Mouse (Mus musculus) heart, embryonic 14.5 days (tissue): Measurements from ENCODE around the gene Gm28048. TPM values are rescaled to one million over a fixed set of nuclear protein-coding genes. Genes with fewer than 3 reads are reported as not detected.

Experiments used
- ATAC-seq: fragments of 200-750 bp; cut with Nextera tagmentation; 2 replicates; pipeline ENCODE4 v1.8.0; 2017; ENCODE audit warnings: low read depth, moderate TSS enrichment; ENCODE audit not compliant: insufficient number of reproducible peaks, insufficient read depth, low FRiP score
- H3K27ac ChIP-seq, 2 experiments: fragments of 200-500 bp in 1 of 2; fragments of 300-500 bp in 1 of 2; sonication (generic) in 1 of 2; replicated peaks in 1 of 2; 2 replicates each; pipeline ENCODE4 v1.5.1; 2012 to 2014; ENCODE audit warnings: low read depth in 2 of 2, low read length in 2 of 2, control low read depth in 1 of 2, mild to moderate bottlenecking in 1 of 2, mixed read lengths in 1 of 2; ENCODE audit not compliant: control insufficient read depth in 1 of 2, insufficient read depth in 1 of 2
- H3K27me3 ChIP-seq: fragments of 300-500 bp; sonication (generic); 2 replicates; pipeline ENCODE4 v1.6.1; 2014; ENCODE audit warnings: mild to moderate bottlenecking, low read length, control low read depth; ENCODE audit not compliant: control insufficient read depth, insufficient read depth
- H3K36me3 ChIP-seq: fragments of 300-500 bp; sonication (generic); 2 replicates; pipeline ENCODE4 v1.6.1; 2014; ENCODE audit warnings: mild to moderate bottlenecking, control low read depth, low read length, mixed read lengths; ENCODE audit not compliant: control insufficient read depth, insufficient read depth
- H3K4me1 ChIP-seq, 2 experiments: fragments of 200-500 bp in 1 of 2; fragments of 300-500 bp in 1 of 2; sonication (generic) in 1 of 2; 2 replicates each; pipeline ENCODE4 v1.6.1; 2012 to 2014; ENCODE audit warnings: low read length in 2 of 2, control low read depth in 1 of 2, mixed read lengths in 1 of 2; ENCODE audit not compliant: control insufficient read depth in 2 of 2, insufficient read depth in 2 of 2
- H3K4me2 ChIP-seq: fragments of 300-500 bp; sonication (generic); 2 replicates; pipeline ENCODE4 v1.6.1; 2014; ENCODE audit warnings: mild to moderate bottlenecking, low read length
- H3K4me3 ChIP-seq, 2 experiments: fragments of 200-500 bp in 1 of 2; fragments of 300-500 bp in 1 of 2; sonication (generic) in 1 of 2; 2 replicates each; pipeline ENCODE4 v1.5.1; 2012 to 2014; ENCODE audit warnings: low read length in 2 of 2, mild to moderate bottlenecking in 2 of 2, control low read depth in 1 of 2, low read depth in 1 of 2, moderate library complexity in 1 of 2; ENCODE audit not compliant: control insufficient read depth in 1 of 2, insufficient read depth in 1 of 2
- H3K9ac ChIP-seq: fragments of 300-500 bp; sonication (generic); 2 replicates; pipeline ENCODE4 v1.6.1; 2014; ENCODE audit warnings: mild to moderate bottlenecking, low read length
- H3K9me3 ChIP-seq: fragments of 300-500 bp; sonication (generic); 2 replicates; pipeline ENCODE4 v1.6.1; 2016; ENCODE audit warnings: low read length, control low read depth; ENCODE audit not compliant: control insufficient read depth
- WGBS: fragments of 180-500 bp; shearing (Covaris S2); extraction: QIAGEN DNeasy Blood & Tissue Kit; methylation state at CpG from one replicate; pipeline ENCODE4 v1.1.7; 2014; 5-methylcytosine and 5-hydroxymethylcytosine counted together
- polyA plus RNA-seq: library from polyadenylated mRNA; unstranded; fragments of >200 nt; fragmentation: Nextera tagmentation; extraction: Ambion mirVana; gene quantifications from 2 replicates; pipeline ENCODE4 v1.2.1, GENCODE M21; 2014

The Gm28048 gene
- polyA plus RNA-seq, 1 experiment from 2014 or later = 8.1 TPM

GRCm38 (mm10) chr11:22853477-22854157, 128.3 kb downstream of the Gm28048 start:
- WGBS = 60% methylated on average over 2 of the region's 2 CpGs
- no peaks in the 10 kb centered on the region for H3K36me3 ChIP-seq
- peak overlapping the region in 1 of 2 experiments; percentile 37; a peak in 1 of 4 replicates for H3K27ac ChIP-seq
- H3K4me1 ChIP-seq = peaks cover 15 to 21% of the 10 kb centered on the region in 2 experiments
- no peak overlapping the region for H3K4me2 ChIP-seq
- H3K27me3 ChIP-seq = peaks cover 1% of the 10 kb centered on the region; the same call in 1 of the 2 replicates
- H3K9ac ChIP-seq = no peak overlapping the region
- H3K9me3 ChIP-seq = no peaks in the 10 kb centered on the region
- no peak for ATAC-seq
- no peak overlapping the region for H3K4me3 ChIP-seq

GRCm38 (mm10) chr11:22852510-22852909, 129.4 kb downstream of the Gm28048 start:
- H3K4me2 ChIP-seq = no peak overlapping the region
- ATAC-seq = no peak
- H3K9me3 ChIP-seq = no peaks in the 10 kb centered on the region
- peaks cover 19 to 26% of the 10 kb centered on the region in 2 experiments for H3K4me1 ChIP-seq
- WGBS = 80% methylated on average over 1 of the region's 1 CpGs
- no peak overlapping the region for H3K27ac ChIP-seq
- H3K9ac ChIP-seq = no peak overlapping the region
- no peaks in the 10 kb centered on the region for H3K27me3 ChIP-seq
- no peaks in the 10 kb centered on the region for H3K36me3 ChIP-seq
- H3K4me3 ChIP-seq = no peak overlapping the region

GRCm38 (mm10) chr11:22851416-22851815, 130.5 kb downstream of the Gm28048 start:
- H3K27me3 ChIP-seq = no peaks in the 10 kb centered on the region
- peaks cover 24 to 36% of the 10 kb centered on the region in 2 experiments for H3K4me1 ChIP-seq
- no peaks in the 10 kb centered on the region for H3K9me3 ChIP-seq
- H3K9ac ChIP-seq = no peak overlapping the region
- WGBS = 37% methylated on average over 4 of the region's 4 CpGs
- no peak for ATAC-seq
- H3K4me3 ChIP-seq = no peak overlapping the region
- no peak overlapping the region for H3K4me2 ChIP-seq
- H3K27ac ChIP-seq = no peak overlapping the region
- no peaks in the 10 kb centered on the region for H3K36me3 ChIP-seq

- 52% methylated on average over 4 of the region's 4 CpGs for WGBS
- no peaks in the 10 kb centered on the region for H3K9me3 ChIP-seq
Measured at GRCm38 (mm10) chr11:22850077-22850476, 131.8 kb downstream of the Gm28048 start.

GRCm38 (mm10) chr11:22848649-22849195, 133.2 kb downstream of the Gm28048 start:
- 74% methylated on average over 5 of the region's 5 CpGs for WGBS

More at GRCm38 (mm10) chr11:22850077-22850476, 131.8 kb downstream of the Gm28048 start:
- Histone ChIP-seq H3K36me3 (no peaks in the 10 kb centered on the region), H3K9ac (no peak overlapping the region), H3K4me3 (no peak overlapping the region), H3K4me1 (peaks cover 33 to 47% of the 10 kb centered on the region in 2 experiments), H3K27ac (0 out of 4 replicates have a peak overlapping the region, but pooled peaks of 1 of the 2 experiments have one; percentile 22), H3K27me3 (no peaks in the 10 kb centered on the region), H3K4me2 (no peak overlapping the region)
- ATAC-seq = no peak

GRCm38 (mm10) chr11:22847732-22848648, 133.9 kb downstream of the Gm28048 start:
- Histone ChIP-seq H3K9me3 (no peaks in the 10 kb centered on the region), H3K9ac (no peak overlapping the region), H3K4me3 (no peak overlapping the region), H3K36me3 (no peaks in the 10 kb centered on the region), H3K27me3 (no peaks in the 10 kb centered on the region), H3K4me1 (peaks cover 31 to 44% of the 10 kb centered on the region in 2 experiments), H3K4me2 (no peak overlapping the region), H3K27ac (0 out of 4 replicates have a peak overlapping the region, but pooled peaks have one; percentile 0 to 1)
- WGBS = 31% methylated on average over 8 of the region's 8 CpGs
- no peak for ATAC-seq

More at GRCm38 (mm10) chr11:22848649-22849195, 133.2 kb downstream of the Gm28048 start:
- ATAC-seq = no peak
- Histone ChIP-seq H3K36me3 (no peaks in the 10 kb centered on the region), H3K27ac (0 out of 4 replicates have a peak overlapping the region, but pooled peaks of 1 of the 2 experiments have one; percentile 1), H3K4me3 (no peak overlapping the region), H3K9me3 (no peaks in the 10 kb centered on the region), H3K27me3 (no peaks in the 10 kb centered on the region), H3K4me1 (peaks cover 33 to 47% of the 10 kb centered on the region in 2 experiments), H3K9ac (no peak overlapping the region), H3K4me2 (no peak overlapping the region)

- H3K4me2 ChIP-seq = no peak overlapping the region
- no peaks in the 10 kb centered on the region for H3K27me3 ChIP-seq
- no peaks in the 10 kb centered on the region for H3K9me3 ChIP-seq
- WGBS = 54% methylated on average over 8 of the region's 8 CpGs
- no peak overlapping the region for H3K27ac ChIP-seq
- ATAC-seq = no peak
- no peak overlapping the region for H3K9ac ChIP-seq
- H3K4me3 ChIP-seq = no peak overlapping the region
- H3K4me1 ChIP-seq = peaks cover 31 to 44% of the 10 kb centered on the region in 2 experiments
- no peaks in the 10 kb centered on the region for H3K36me3 ChIP-seq
Measured at GRCm38 (mm10) chr11:22846960-22847731, 134.7 kb downstream of the Gm28048 start.
